Comparison of ENCODE assay signal across 17 mouse cellular contexts in the genomic region with DNA sequence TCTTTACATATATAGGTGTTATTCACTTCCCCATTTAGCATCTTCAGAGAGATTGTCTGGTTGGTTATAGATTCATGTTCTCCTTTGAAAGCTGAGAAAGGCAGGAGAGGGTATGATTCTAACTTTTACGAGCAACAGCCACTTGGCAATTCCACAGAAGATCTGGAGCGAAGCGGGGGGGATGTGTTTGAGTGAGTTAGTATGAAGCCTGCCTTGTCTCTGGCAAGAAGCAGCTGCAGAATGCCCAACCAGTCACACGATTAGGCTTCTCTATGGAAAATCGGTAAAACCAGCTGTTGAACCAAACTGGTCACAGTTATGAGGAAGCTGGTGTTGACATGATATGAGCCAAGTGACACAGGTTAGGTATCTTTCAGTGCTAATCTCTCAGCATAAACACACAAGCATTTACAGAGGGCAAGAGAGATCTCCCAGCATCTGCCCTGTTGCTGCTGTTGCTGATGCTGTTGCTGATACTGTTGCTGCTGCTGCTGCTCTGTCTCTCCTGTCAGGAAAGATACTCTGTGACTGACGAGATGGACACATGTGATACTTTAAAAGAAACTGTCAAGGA.
DNase-seq lines count a peak whose midpoint lies in the region; ATAC-seq and TF ChIP-seq lines count a peak whose summit lies in the region.
"Had no signal": no experiment of that assay in that cellular context is flagged by ENCODE, and none has a peak within 500 bp of the region (broad histone marks: within the 10 kb centered on the region; RNA-seq: fewer than 3 reads in every experiment).

No protein-coding gene starts in this region.

- TF ChIP-seq CTCF in midbrain, postnatal 0 days (IDR thresholded peaks at IDR 0.05): no peak
- no peak for TF ChIP-seq CTCF in liver, embryonic 14.5 days (IDR thresholded peaks at IDR 0.05; ENCODE audit: low read depth)

- H3K36me3 ChIP-seq in kidney, embryonic 16.5 days (ENCODE audit: insufficient read depth, low read length): no peaks in the 10 kb centered on the region
- no peaks in the 10 kb centered on the region for H3K36me3 ChIP-seq in midbrain, embryonic 14.5 days (ENCODE audit: control insufficient read depth, insufficient read depth, low read length)
- no peaks in the 10 kb centered on the region for H3K36me3 ChIP-seq in midbrain, postnatal 0 days (ENCODE audit: insufficient read depth, low read length)
- no peaks in the 10 kb centered on the region for H3K36me3 ChIP-seq in liver, embryonic 14.5 days (replicated peaks; ENCODE audit: control insufficient read depth, insufficient read depth, low read depth)
- H3K36me3 ChIP-seq: embryonic facial prominence, embryonic 13.5 days; G1E; midbrain, embryonic 12.5 days had no signal

- H3K9me3 ChIP-seq in kidney, embryonic 16.5 days (ENCODE audit: low read length): no peaks in the 10 kb centered on the region
- H3K9me3 ChIP-seq in midbrain, embryonic 14.5 days (ENCODE audit: control insufficient read depth, low read length): no peaks in the 10 kb centered on the region
- no peaks in the 10 kb centered on the region for H3K9me3 ChIP-seq in midbrain, postnatal 0 days (ENCODE audit: low read length)
- H3K9me3 ChIP-seq in liver, embryonic 14.5 days (ENCODE audit: control insufficient read depth, low read length): no peaks in the 10 kb centered on the region
- H3K9me3 ChIP-seq: embryonic facial prominence, embryonic 13.5 days; midbrain, embryonic 12.5 days had no signal

- peaks cover 5% of the 10 kb centered on the region; the same call in 1 of the 2 replicates for H3K4me1 ChIP-seq in kidney, embryonic 16.5 days (ENCODE audit: insufficient read depth, low read length)
- H3K4me1 ChIP-seq in midbrain, embryonic 14.5 days (ENCODE audit: control insufficient read depth, insufficient read depth, low read length): no peaks in the 10 kb centered on the region
- H3K4me1 ChIP-seq in midbrain, postnatal 0 days (ENCODE audit: insufficient read depth, low read length): no peaks in the 10 kb centered on the region
- H3K4me1 ChIP-seq in liver, embryonic 14.5 days (replicated peaks; ENCODE audit: control insufficient read depth in 2 of 2, insufficient read depth in 2 of 2, low read length in 1 of 2): no peaks in the 10 kb centered on the region

- H3K4me2 ChIP-seq in kidney, embryonic 16.5 days (replicated peaks; ENCODE audit: low read depth, low read length): no peak overlapping the region
- 0 out of 2 replicates have a peak overlapping the region, but pooled peaks have one; percentile 9 for H3K4me2 ChIP-seq in midbrain, embryonic 14.5 days (ENCODE audit: low read length)
- H3K4me2 ChIP-seq in midbrain, postnatal 0 days (ENCODE audit: low read depth, low read length, poor library complexity, severe bottlenecking): no peak overlapping the region
- H3K4me2 ChIP-seq in liver, embryonic 14.5 days (ENCODE audit: low read depth): no peak overlapping the region

- no peak; the same call in 1 of the 2 replicates for TF ChIP-seq EP300 in liver, embryonic 14.5 days (IDR thresholded peaks at IDR 0.05; ENCODE audit: low read depth)

- WGBS in kidney, embryonic 16.5 days: 50% methylated on average over 6 of the region's 6 CpGs
- 68% methylated on average over 6 of the region's 6 CpGs for WGBS in midbrain, embryonic 14.5 days
- WGBS in midbrain, postnatal 0 days: 76% methylated on average over 6 of the region's 6 CpGs
- WGBS in liver, embryonic 14.5 days (ENCODE audit: insufficient replicate concordance): 38% methylated on average over 6 of the region's 6 CpGs

- H3K9ac ChIP-seq in kidney, embryonic 16.5 days (replicated peaks; ENCODE audit: low read length): no peak overlapping the region
- no peak overlapping the region for H3K9ac ChIP-seq in midbrain, embryonic 14.5 days (replicated peaks; ENCODE audit: low read length)
- H3K9ac ChIP-seq in midbrain, postnatal 0 days (replicated peaks; ENCODE audit: low read length, poor library complexity, severe bottlenecking): no peak overlapping the region
- no peak overlapping the region for H3K9ac ChIP-seq in liver, embryonic 14.5 days (replicated peaks)
- H3K9ac ChIP-seq: embryonic facial prominence, embryonic 13.5 days; midbrain, embryonic 12.5 days had no signal

- no peak overlapping the region for H3K4me3 ChIP-seq in kidney, embryonic 16.5 days (ENCODE audit: low read length)
- no peak overlapping the region for H3K4me3 ChIP-seq in midbrain, embryonic 14.5 days (replicated peaks; ENCODE audit: low read depth, low read length)
- no peak overlapping the region for H3K4me3 ChIP-seq in midbrain, postnatal 0 days (ENCODE audit: low read depth, low read length)
- H3K4me3 ChIP-seq in liver, embryonic 14.5 days (ENCODE audit: insufficient read depth in 1 of 2, low read depth in 2 of 2, low read length in 2 of 2): no peak overlapping the region

- H3K27me3 ChIP-seq in kidney, embryonic 16.5 days (ENCODE audit: insufficient read depth, low read length): no peaks in the 10 kb centered on the region
- no peaks in the 10 kb centered on the region for H3K27me3 ChIP-seq in midbrain, embryonic 14.5 days (ENCODE audit: control insufficient read depth, insufficient read depth, low read length)
- H3K27me3 ChIP-seq in midbrain, postnatal 0 days (ENCODE audit: insufficient read depth, low read length): no peaks in the 10 kb centered on the region
- no peaks in the 10 kb centered on the region for H3K27me3 ChIP-seq in liver, embryonic 14.5 days (ENCODE audit: control insufficient read depth, insufficient read depth, low read length)
- H3K27me3 ChIP-seq: CH12.LX; embryonic facial prominence, embryonic 13.5 days had no signal

- no peak for DNase-seq in kidney, postnatal 14 days
- no peak for DNase-seq in midbrain, embryonic 14.5 days
- DNase-seq in midbrain, postnatal 0 days (ENCODE audit: low spot score): no peak
- DNase-seq in liver, embryonic 14.5 days (ENCODE audit: low read depth in 3 of 3, low spot score in 3 of 3): no peak
- DNase-seq in adrenal gland, postnatal 25 days: no peak
- no peak for DNase-seq in gastrocnemius, postnatal 10 days
- DNase-seq: cerebellum, adult 18-20 months; heart, adult 11 months; right cerebral cortex, postnatal 25 days; spleen, adult 18-20 months had no signal

- no peak overlapping the region for H3K27ac ChIP-seq in kidney, embryonic 16.5 days (ENCODE audit: low read length)
- no peak overlapping the region for H3K27ac ChIP-seq in midbrain, embryonic 14.5 days (replicated peaks; ENCODE audit: low read depth, low read length)
- no peak overlapping the region for H3K27ac ChIP-seq in midbrain, postnatal 0 days (ENCODE audit: low read depth, low read length)
- no peak overlapping the region for H3K27ac ChIP-seq in liver, embryonic 14.5 days
- H3K27ac ChIP-seq: embryonic facial prominence, embryonic 13.5 days; left cerebral cortex, adult 2 months; macrophage; midbrain, embryonic 12.5 days had no signal

- ATAC-seq in kidney, embryonic 16.5 days (ENCODE audit: low FRiP score, low TSS enrichment): peak; percentile 74; the same call in 1 of the 2 replicates
- ATAC-seq in midbrain, embryonic 14.5 days (ENCODE audit: low FRiP score, low TSS enrichment): no peak
- no peak for ATAC-seq in midbrain, postnatal 0 days (ENCODE audit: low FRiP score)
- peak; percentile 71 for ATAC-seq in liver, embryonic 14.5 days (ENCODE audit: insufficient read depth)

Comparison
In these comparisons a context has a peak if more than half of its experiments do, and no peak if none do; other contexts are left out.
1. ATAC-seq: peak in kidney, embryonic 16.5 days (single experiment) and liver, embryonic 14.5 days (single experiment); none in midbrain, embryonic 14.5 days (single experiment) and midbrain, postnatal 0 days (single experiment).